Mouse (Mus musculus) spleen, adult 2 months (tissue): ENCODE results near the gene Pidd1. TPM values are rescaled to one million over a fixed set of nuclear protein-coding genes. Genes with fewer than 3 reads are reported as not detected.

Source experiments
- DNase-seq, 2 experiments: peaks; one replicate each; pipeline versions ENCODE4 v3.0.0 to v3.0.0-alpha.2; 2012 to 2021; ENCODE audit warnings: low spot score in 2 of 2, low read depth in 1 of 2
- H3K27ac ChIP-seq: fragments of 200-500 bp; 2 replicates; pipeline ENCODE4 v1.5.1; 2012; ENCODE audit warnings: low read length, inconsistent platforms; ENCODE audit not compliant: insufficient read depth
- H3K27me3 ChIP-seq: fragments of 200-500 bp; 2 replicates; pipeline ENCODE4 v1.6.1; 2012; ENCODE audit warnings: mild to moderate bottlenecking, moderate library complexity, low read length, inconsistent platforms; ENCODE audit not compliant: control insufficient read depth, insufficient read depth
- H3K36me3 ChIP-seq: fragments of 200-500 bp; 2 replicates; pipeline ENCODE4 v1.6.1; 2012; ENCODE audit warnings: mild to moderate bottlenecking, low read length, inconsistent platforms; ENCODE audit not compliant: control insufficient read depth, insufficient read depth
- H3K4me1 ChIP-seq: fragments of 200-500 bp; 2 replicates; pipeline ENCODE4 v1.6.1; 2011; ENCODE audit warnings: inconsistent platforms; ENCODE audit not compliant: control insufficient read depth, insufficient read depth, insufficient read length
- H3K4me3 ChIP-seq: fragments of 200-500 bp; 2 replicates; pipeline ENCODE4 v1.5.1; 2011; ENCODE audit warnings: mild to moderate bottlenecking, inconsistent platforms; ENCODE audit not compliant: insufficient read depth, insufficient read length; ENCODE audit errors: extremely low read depth
- CTCF ChIP-seq: fragments of 200-500 bp; IDR thresholded peaks from 2 replicates; pipeline ENCODE4 v1.5.1; 2011; ENCODE audit warnings: mild to moderate bottlenecking, inconsistent platforms; ENCODE audit not compliant: insufficient read depth, insufficient read length, insufficient replicate concordance; ENCODE audit errors: extremely low read depth
- POLR2A ChIP-seq: fragments of 200-500 bp; IDR thresholded peaks from 2 replicates; pipeline ENCODE4 v1.6.1; 2011; ENCODE audit warnings: low read depth, low read length, inconsistent platforms
- WGBS: fragments of 180-500 bp; shearing (Covaris S2); methylation state at CpG from one replicate; pipeline ENCODE4 v1.1.7; 2018; 5-methylcytosine and 5-hydroxymethylcytosine counted together
- polyA plus RNA-seq: library from polyadenylated mRNA; depleted of rRNA; stranded (reverse); fragments of >200 nt; gene quantifications from 2 replicates; pipeline ENCODE4 v1.2.3, GENCODE M21; 2012

Pidd1 gene
- polyA plus RNA-seq, 1 experiment, result 20.4 TPM

DNA sequence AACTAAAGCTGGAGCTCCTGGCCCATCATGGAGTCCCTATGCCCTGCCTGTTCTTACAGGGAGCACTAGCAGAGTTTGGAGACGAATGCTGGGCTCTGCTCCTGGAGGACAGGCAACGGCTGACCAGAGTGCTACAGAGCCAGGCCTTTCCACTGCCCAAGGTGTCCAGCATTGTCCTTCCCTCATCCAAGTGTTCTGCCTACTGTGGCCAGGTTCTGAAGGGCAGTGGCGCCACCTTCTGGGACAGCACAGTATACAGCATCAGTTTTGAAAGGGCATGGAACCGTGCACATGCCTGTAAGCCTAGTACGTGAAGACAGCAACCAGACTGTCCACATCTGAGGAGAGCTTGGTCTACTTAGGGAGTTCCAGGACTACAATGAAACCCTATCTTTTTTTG lies 40.5 kb downstream of the Pidd1 start:
- Histone ChIP-seq H3K4me1 (no peaks in the 10 kb centered on the region), H3K4me3 (no peak overlapping the region), H3K27me3 (no peaks in the 10 kb centered on the region), H3K36me3 (peaks cover 35% of the 10 kb centered on the region), H3K27ac (no peak overlapping the region)
- peak in 1 of 2 experiments; percentile 55 for DNase-seq
- TF ChIP-seq CTCF, result peak; percentile 87; the same call in 1 of the 2 replicates
- no peak for TF ChIP-seq POLR2A
- WGBS, result 48% methylated on average over 5 of the region's 5 CpGs

DNA sequence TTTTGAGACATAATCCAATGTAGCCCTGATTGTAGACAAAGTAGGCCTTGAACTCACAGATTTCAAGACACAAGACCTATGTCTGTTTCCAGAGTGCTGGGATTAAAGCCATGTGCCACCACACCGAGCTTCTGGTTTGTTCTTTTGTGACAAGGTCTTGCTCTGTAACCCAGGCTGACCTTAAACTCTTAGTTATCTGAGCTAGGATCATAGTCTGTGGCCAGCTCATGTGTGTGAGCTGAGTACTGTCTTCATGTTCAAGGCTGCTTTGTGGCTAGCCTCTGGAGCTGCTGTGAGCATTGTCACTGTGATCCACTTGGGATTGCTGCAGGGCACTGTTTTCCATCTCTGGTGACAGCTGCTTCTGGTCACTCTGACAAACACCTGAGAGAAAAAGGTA lies 48.5 kb downstream of the Pidd1 start:
- TF ChIP-seq POLR2A (no peak), CTCF (no peak)
- H3K4me1 ChIP-seq, result peaks cover 4% of the 10 kb centered on the region; the same call in 1 of the 2 replicates
- H3K36me3 ChIP-seq, result peaks cover 22% of the 10 kb centered on the region
- H3K27ac ChIP-seq, result no peak overlapping the region
- H3K4me3 ChIP-seq, result no peak overlapping the region
- 69% methylated on average over 1 of the region's 1 CpGs for WGBS
- DNase-seq, result no peak
- H3K27me3 ChIP-seq, result no peaks in the 10 kb centered on the region

DNA sequence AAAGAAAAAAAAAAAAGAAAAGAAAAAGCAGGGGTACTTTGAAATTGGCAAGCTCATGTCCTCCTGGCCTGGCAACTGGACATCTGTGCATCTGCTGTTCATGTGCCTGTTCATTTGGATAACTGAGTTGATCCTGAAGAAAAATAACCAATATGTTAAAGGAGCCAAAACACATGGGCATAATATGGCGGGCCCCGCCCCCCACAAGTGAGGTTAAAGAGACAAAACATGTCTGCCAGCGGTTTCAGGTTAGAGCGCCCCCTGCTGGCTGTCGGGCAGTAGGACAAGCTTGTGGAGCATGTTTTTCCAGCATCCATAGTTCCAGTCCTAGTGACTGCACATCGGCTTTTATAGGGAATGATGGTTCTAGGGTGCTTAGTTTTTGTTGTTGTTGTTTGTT lies 49.1 kb downstream of the Pidd1 start:
- Histone ChIP-seq H3K4me1 (peaks cover 4% of the 10 kb centered on the region; the same call in 1 of the 2 replicates), H3K27me3 (no peaks in the 10 kb centered on the region), H3K36me3 (peaks cover 16% of the 10 kb centered on the region), H3K27ac (no peak overlapping the region), H3K4me3 (no peak overlapping the region)
- WGBS, result 22% methylated on average over 6 of the region's 6 CpGs
- peak; percentile 47 to 52 for DNase-seq
- no peak for TF ChIP-seq POLR2A
- peak; percentile 79; the same call in 1 of the 2 replicates for TF ChIP-seq CTCF

DNA sequence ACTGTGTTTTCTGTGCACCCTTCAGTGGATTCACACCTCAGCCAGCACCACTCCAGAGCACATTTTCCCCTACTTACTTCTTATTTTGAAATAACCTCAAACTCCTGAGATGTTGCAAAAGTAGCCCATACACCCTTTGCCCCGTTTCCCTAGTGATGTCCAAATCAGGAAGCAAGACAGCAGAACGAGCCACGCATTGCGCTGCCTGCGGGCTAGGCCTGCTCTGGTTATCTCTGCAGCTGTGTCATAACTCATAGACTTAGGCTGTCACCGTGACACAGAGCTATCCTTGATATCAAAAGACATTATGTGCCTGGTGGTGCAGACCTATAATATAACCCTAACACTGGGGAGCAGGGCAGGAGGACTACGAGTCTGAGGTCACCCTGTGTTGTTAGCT lies 49.7 kb downstream of the Pidd1 start:
- DNase-seq, result no peak
- TF ChIP-seq POLR2A, result no peak
- no peak for TF ChIP-seq CTCF
- H3K4me1 ChIP-seq, result peaks cover 4% of the 10 kb centered on the region; the same call in 1 of the 2 replicates
- H3K27me3 ChIP-seq, result no peaks in the 10 kb centered on the region
- peaks cover 14% of the 10 kb centered on the region for H3K36me3 ChIP-seq
- 0 out of 2 replicates have a peak overlapping the region, but pooled peaks have one; percentile 35 for H3K27ac ChIP-seq
- H3K4me3 ChIP-seq, result no peak overlapping the region
- WGBS, result 44% methylated on average over 7 of the region's 7 CpGs

DNA sequence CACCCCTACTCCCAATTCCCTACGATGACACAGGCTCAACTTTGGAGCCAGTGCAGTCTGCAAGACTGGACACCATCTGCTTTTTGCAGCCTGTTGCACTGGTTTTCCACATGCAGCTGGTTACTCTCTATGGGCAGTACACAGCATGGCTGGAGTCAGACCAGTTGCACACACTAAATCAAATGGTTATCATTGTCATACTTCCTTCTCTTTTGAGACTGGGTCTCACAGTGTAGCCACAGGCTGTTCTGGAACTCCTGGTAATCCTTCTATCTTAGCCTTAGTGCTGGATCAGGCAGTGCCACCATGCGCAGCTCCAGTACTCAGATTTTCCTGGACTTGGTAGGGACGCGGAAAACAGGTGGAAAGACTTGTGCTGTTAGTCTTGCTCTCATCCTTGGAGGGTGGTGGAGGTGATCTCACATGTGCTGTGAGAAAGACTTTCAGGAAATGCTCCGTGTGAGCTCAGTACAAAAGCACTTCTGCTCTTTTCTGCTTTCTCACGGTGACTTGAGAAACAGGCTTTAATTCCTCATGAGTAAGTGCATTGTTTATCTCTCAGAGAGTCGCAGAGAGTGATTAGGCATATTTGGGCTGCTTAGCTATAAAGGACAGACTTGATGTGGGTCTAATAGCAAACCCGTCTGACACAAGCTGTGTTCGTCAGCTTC lies 51.1 kb downstream of the Pidd1 start:
- H3K4me1 ChIP-seq, result peaks cover 4% of the 10 kb centered on the region; the same call in 1 of the 2 replicates
- TF ChIP-seq CTCF, result no peak
- TF ChIP-seq POLR2A, result no peak
- no peaks in the 10 kb centered on the region for H3K27me3 ChIP-seq
- peaks cover 5% of the 10 kb centered on the region for H3K36me3 ChIP-seq
- peak overlapping the region; percentile 79 for H3K27ac ChIP-seq
- WGBS, result 15% methylated on average over 9 of the region's 9 CpGs
- no peak for DNase-seq
- H3K4me3 ChIP-seq, result peak overlapping the region; percentile 85

DNA sequence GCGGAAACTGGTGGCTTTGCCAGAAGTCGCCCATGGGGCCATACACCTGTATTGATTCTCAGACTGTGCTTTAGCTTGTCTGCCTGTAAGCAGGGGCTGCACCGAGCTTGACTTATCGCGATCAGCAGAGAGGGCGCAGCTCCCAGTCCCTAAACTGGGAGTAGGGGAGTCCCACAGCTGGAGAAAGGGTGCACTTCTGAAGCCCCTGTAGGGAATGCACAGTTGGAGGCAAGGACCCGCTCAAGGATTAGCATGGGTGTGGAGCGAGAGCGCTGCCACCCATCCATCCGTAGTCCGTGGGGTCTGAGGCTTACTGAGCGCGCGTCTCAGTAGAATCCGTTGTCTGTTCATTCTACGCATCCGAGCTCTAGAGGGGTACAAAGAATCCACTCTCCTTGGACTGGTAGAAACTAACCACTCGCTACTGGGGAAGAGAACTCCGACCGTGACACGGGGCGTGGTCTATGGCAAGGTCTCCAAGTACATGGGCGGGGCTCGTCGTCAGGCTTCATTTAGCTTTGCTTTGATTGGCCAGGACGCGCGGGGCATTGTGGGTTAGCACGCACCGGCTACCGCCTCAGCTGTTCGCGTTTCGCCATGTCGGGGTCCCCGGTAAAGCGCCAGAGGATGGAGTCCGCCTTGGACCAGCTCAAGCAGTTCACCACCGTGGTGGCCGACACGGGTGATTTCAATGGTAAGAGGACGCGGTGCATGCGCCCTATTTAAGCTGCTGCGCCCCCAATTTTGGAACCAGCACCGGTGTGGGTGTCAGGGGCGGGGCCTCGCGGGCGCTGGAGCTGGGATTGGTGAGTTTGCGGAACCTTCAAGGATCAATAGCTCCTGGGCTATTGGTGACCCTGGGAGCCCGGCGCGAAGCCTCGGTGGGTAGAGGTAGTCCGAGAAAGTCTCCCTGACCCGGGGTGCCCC lies 51.9 kb downstream of the Pidd1 start, which contains the start of gene Taldo1:
Gene Taldo1 (plus strand): TSS at position 575 of the 927 bp plus-strand sequence.
- peaks cover 5% of the 10 kb centered on the region for H3K36me3 ChIP-seq
- H3K27ac ChIP-seq, result peak within 1 kb of the TSS; percentile 79
- WGBS, result under 1% methylated on average over 57 of the region's 57 CpGs
- H3K27me3 ChIP-seq, result no peaks in the 10 kb centered on the region
- TF ChIP-seq POLR2A (peak; percentile 51), CTCF (no peak)
- peaks cover 4% of the 10 kb centered on the region; the same call in 1 of the 2 replicates for H3K4me1 ChIP-seq
- peak; percentile 86 to 99 for DNase-seq
- H3K4me3 ChIP-seq, result peak within 1 kb of the TSS; percentile 85
